3 mouse cellular contexts compared by ENCODE assay signal in the genomic region with DNA sequence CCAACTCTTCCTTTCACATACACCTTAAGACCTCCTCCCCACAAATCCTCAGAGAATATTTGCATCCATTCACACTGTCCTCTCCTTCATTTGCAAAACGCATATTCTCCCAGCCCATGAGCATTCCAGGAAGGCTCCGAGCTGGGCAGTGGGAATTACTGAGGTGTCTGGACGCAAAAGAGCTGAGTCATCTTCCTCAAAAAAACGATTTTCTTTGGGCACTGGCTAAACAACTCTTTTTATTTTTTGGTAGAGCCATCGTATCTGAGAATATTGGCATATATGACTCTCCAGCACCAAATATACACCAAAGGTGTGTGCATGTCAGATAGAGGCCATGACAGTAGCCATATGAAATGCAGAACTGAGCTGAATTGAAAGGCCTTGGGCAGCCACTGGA.
TF ChIP-seq lines count a peak whose summit lies in the region.

No protein-coding gene starts in this region.

TF ChIP-seq in C2C12, 6 proteins besides CTCF, POLR2A, EP300 and RAD21 (continued from another document):
- TF ChIP-seq FOSL1 (IDR thresholded peaks at IDR 0.05; ENCODE audit: insufficient read depth, low read length, poor library complexity, severe bottlenecking) (no peak), CEBPB (IDR thresholded peaks at IDR 0.05; ENCODE audit: low read depth) (no peak), MYOD1 (IDR thresholded peaks at IDR 0.05; ENCODE audit: control insufficient read depth, insufficient read length, low read depth) (no peak)

TF ChIP-seq in MEL, 35 proteins besides CTCF, POLR2A, EP300 and RAD21 (continued from another document):
- TF ChIP-seq USF2 (IDR thresholded peaks at IDR 0.05; ENCODE audit: borderline replicate concordance in 1 of 2, insufficient read depth in 1 of 2, low read depth in 1 of 2, low read length in 2 of 2) (no peak), GABPA (IDR thresholded peaks at IDR 0.05; ENCODE audit: low read depth, low read length) (peak; percentile 51; the same call in 1 of the 2 replicates), SIN3A (IDR thresholded peaks at IDR 0.05; ENCODE audit: low read length) (no peak), NELFE (IDR thresholded peaks at IDR 0.05; ENCODE audit: low read depth, low read length) (no peak), ZNF384 (IDR thresholded peaks at IDR 0.05; ENCODE audit: low read depth, low read length) (peak; percentile 46; the same call in 1 of the 2 replicates), MAZ (IDR thresholded peaks at IDR 0.05; ENCODE audit: low read depth, low read length) (no peak), TAL1 (IDR thresholded peaks at IDR 0.05; ENCODE audit: low read length) (no peak)

TF ChIP-seq in myocyte, 11 proteins besides CTCF, POLR2A, EP300 and RAD21 (continued from another document):
- TF ChIP-seq MYOG (IDR thresholded peaks at IDR 0.05; ENCODE audit: control insufficient read depth in 1 of 3, insufficient read depth in 1 of 3, insufficient read length in 2 of 3, low read depth in 2 of 3): no peak
- no peak for TF ChIP-seq TCF3 (IDR thresholded peaks at IDR 0.05; ENCODE audit: insufficient read length, low read depth)
- TF ChIP-seq MYOD1 (IDR thresholded peaks at IDR 0.05; ENCODE audit: control insufficient read depth in 1 of 3, insufficient read length in 2 of 3, low read depth in 2 of 3): no peak
- TF ChIP-seq SRF (IDR thresholded peaks at IDR 0.05; ENCODE audit: control insufficient read depth, insufficient read length, low read depth): no peak
- no peak for TF ChIP-seq USF1 (IDR thresholded peaks at IDR 0.05; ENCODE audit: low read depth)
- no peak for TF ChIP-seq TCF12 (IDR thresholded peaks at IDR 0.05; ENCODE audit: insufficient read depth, poor library complexity, severe bottlenecking)
- no peak for TF ChIP-seq MAX (IDR thresholded peaks at IDR 0.05; ENCODE audit: low read depth)
TF ChIP-seq in myocyte: peak in this region for 0.
